Mouse (Mus musculus) olfactory bulb, adult 2 months (tissue): ENCODE measurements at regions not wholly inside any gene's neighbourhood (a gene's known extent, or its start where the extent isn't known, plus 50 kb on each side); places are given as distances from the start of the nearest gene placed in this dataset.
"Not testable (repeated sequence)": the region's sequence is repeated elsewhere in the genome, so short reads cannot be mapped to it uniquely, and the experiment has no call there.

Experiments
- H3K27ac ChIP-seq: fragments of 200-500 bp; 2 replicates; pipeline ENCODE4 v1.5.1; 2012; ENCODE audit warnings: low read depth, low read length; ENCODE audit not compliant: insufficient read depth
- H3K4me1 ChIP-seq: fragments of 200-500 bp; 2 replicates; pipeline ENCODE4 v1.6.1; 2012; ENCODE audit warnings: low read length; ENCODE audit not compliant: control insufficient read depth, insufficient read depth
- H3K4me3 ChIP-seq: fragments of 200-500 bp; 2 replicates; pipeline ENCODE4 v1.5.1; 2012; ENCODE audit warnings: mild to moderate bottlenecking, low read depth, low read length, moderate library complexity; ENCODE audit not compliant: insufficient read depth
- CTCF ChIP-seq: fragments of 200-500 bp; IDR thresholded peaks from 2 replicates; pipeline ENCODE4 v1.5.1; 2012; ENCODE audit warnings: low read depth, mild to moderate bottlenecking, low read length, moderate library complexity; ENCODE audit not compliant: insufficient read depth
- POLR2A ChIP-seq: fragments of 200-500 bp; IDR thresholded peaks from 2 replicates; pipeline ENCODE4 v1.6.1; 2012; ENCODE audit warnings: mild to moderate bottlenecking, low read depth, low read length, moderate library complexity; ENCODE audit not compliant: insufficient read depth
- WGBS: fragments of 180-500 bp; shearing (Covaris S2); methylation state at CpG from one replicate; pipeline ENCODE4 v1.1.7; 2018; 5-methylcytosine and 5-hydroxymethylcytosine counted together

DNA sequence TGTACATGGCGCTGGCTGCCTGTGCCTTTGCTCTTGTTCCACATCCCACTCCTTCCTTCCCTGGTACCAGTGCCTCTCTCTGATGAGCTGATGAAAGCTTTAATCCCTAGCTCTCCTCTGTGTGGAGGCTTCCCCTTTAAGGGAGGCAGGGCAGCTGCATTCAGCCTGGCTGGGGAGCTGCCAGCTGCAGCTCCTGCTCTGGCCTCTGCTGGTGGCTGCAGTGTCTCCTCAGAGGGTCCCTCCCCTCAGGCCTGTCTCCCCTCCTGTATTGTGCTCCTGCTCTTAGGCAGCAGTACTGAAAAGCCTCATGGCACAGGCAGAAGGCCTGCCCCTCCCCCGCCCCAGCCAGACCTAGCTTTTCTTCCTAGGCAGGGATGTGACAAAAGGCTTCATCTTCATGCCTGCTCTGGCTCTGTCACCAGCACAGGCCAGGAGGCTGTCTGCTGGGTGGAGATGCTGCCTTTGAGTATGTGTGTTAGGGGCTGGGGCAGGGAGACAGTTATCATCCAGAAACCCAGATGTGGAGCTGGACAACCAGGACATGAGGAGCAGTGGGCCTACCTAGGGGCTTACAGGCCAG, 97.7 kb upstream of the Zcchc13 start:
- H3K4me1 ChIP-seq, H3K4me3 ChIP-seq: not testable (repeated sequence)
- 12% methylated on average over 2 of the region's 2 CpGs for WGBS
- H3K27ac ChIP-seq = peak overlapping the region; percentile 90

DNA sequence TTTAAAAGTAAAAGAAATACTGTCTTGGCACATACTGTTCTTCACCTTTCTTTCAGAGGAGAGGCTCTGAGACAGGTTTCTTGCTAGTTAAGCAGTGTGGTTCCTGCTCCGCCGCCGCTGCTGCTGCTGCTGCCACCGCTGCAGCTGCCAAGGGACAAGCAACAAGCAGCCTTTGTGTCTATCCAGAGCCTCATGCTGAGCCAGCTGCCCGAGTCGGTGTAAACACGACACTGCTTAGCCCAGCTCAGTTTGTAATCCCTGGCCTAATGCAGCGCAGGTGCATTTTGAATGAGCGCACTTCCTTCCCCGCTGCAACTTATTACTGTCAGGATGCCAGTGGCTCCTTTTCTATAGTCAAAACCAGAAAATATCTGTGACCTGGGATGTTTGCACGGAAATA, 97.1 kb upstream of the Zcchc13 start:
- Histone ChIP-seq H3K4me1 (peaks cover 9% of the 10 kb centered on the region), H3K4me3 (no peak overlapping the region), H3K27ac (peak overlapping the region; percentile 90)
- TF ChIP-seq CTCF = no peak
- no peak for TF ChIP-seq POLR2A
- 8% methylated on average over 11 of the region's 11 CpGs for WGBS

DNA sequence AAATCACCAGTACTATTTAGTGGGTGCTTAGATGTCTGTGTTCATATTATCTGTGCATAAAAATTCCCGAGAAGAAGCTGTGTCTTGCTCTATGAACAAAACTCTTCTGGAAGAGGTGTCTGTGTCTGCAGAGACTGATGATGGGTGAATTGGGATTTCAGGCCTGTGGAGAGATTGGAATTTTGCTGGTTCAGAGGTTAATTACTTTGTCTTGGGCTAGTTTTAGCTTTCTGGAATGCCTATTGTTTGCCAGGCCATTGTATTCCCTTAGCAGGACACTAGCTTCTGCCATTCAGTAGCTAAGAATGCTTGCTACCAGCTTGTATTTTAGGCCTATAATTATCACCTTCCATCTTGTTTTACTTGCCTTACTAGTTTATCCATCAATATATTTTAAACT, 96.6 kb upstream of the Zcchc13 start:
- Histone ChIP-seq H3K4me1 (peaks cover 9% of the 10 kb centered on the region), H3K27ac (peak overlapping the region; percentile 90), H3K4me3 (no peak overlapping the region)
- WGBS = 48% methylated on average over 1 of the region's 1 CpGs
- TF ChIP-seq POLR2A (no peak), CTCF (no peak)

- Histone ChIP-seq H3K27ac (no peak overlapping the region), H3K4me1 (peaks cover 7% of the 10 kb centered on the region), H3K4me3 (no peak overlapping the region)
- WGBS = 83% methylated on average over 5 of the region's 5 CpGs
- TF ChIP-seq POLR2A = no peak
- no peak for TF ChIP-seq CTCF
Measured at GRCm38 (mm10) chrX:103546490-103547202, 83.7 kb upstream of the Zcchc13 start.

GRCm38 (mm10) chrX:103551304-103551703, 79.1 kb upstream of the Zcchc13 start:
- Histone ChIP-seq H3K4me1 (peaks cover 15% of the 10 kb centered on the region), H3K4me3 (no peak overlapping the region), H3K27ac (peak overlapping the region; percentile 46)
- TF ChIP-seq CTCF (no peak), POLR2A (no peak)
- WGBS = 36% methylated on average over 14 of the region's 14 CpGs

- H3K27ac ChIP-seq = no peak overlapping the region
- H3K4me3 ChIP-seq = no peak overlapping the region
- no peak for TF ChIP-seq POLR2A
- TF ChIP-seq CTCF = no peak
- 98% methylated on average over 3 of the region's 3 CpGs for WGBS
- peaks cover 17% of the 10 kb centered on the region for H3K4me1 ChIP-seq
Measured at GRCm38 (mm10) chrX:103553196-103553595, 77.2 kb upstream of the Zcchc13 start.

DNA sequence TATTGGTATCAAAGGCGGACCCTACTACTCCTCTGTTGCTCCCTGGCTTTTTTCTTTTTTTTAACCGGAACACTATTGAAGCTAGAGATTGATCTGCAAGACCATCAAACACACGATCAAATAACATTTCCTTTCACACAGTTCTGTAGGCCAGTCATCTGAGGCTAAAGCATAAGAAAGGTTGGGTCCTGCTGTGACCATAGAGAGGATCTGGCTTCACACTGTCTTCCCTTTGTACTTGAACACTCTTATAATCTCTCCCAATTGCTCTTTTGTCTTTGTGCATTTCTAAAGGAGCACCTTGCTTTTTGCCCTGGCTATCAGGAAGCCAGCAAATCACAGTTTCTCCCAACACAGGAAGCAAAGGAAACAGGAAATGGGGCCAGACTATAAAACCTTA, 76.8 kb upstream of the Zcchc13 start:
- WGBS = 92% methylated on average over 3 of the region's 3 CpGs
- TF ChIP-seq POLR2A = no peak
- TF ChIP-seq CTCF = no peak
- peaks cover 17% of the 10 kb centered on the region for H3K4me1 ChIP-seq
- H3K27ac ChIP-seq = no peak overlapping the region
- H3K4me3 ChIP-seq = no peak overlapping the region

GRCm38 (mm10) chrX:103555041-103555986, 75.1 kb upstream of the Zcchc13 start:
- H3K4me3 ChIP-seq = not testable (repeated sequence)
- Histone ChIP-seq H3K27ac (peak overlapping the region; percentile 90), H3K4me1 (peaks cover 17% of the 10 kb centered on the region)
- 17% methylated on average over 4 of the region's 5 CpGs for whole genome bisulfite sequencing

- WGBS = 36% methylated on average over 4 of the region's 4 CpGs
- peak overlapping the region; percentile 90 for H3K27ac ChIP-seq
Measured at GRCm38 (mm10) chrX:103556046-103556445, 74.3 kb upstream of the Zcchc13 start.

More at GRCm38 (mm10) chrX:103556046-103556445, 74.3 kb upstream of the Zcchc13 start:
- H3K4me3 ChIP-seq = no peak overlapping the region
- H3K4me1 ChIP-seq = peaks cover 14% of the 10 kb centered on the region
- no peak for TF ChIP-seq CTCF
- TF ChIP-seq POLR2A = no peak
